Mouse (Mus musculus) neural tube, embryonic 10.5 days (tissue): ENCODE data around the gene Krt10.

Experiments
- DNase-seq: peaks from one replicate; pipeline ENCODE4 v3.0.0-alpha.2; 2017; ENCODE audit warnings: low spot score; ENCODE audit errors: extremely low spot score

The Krt10 gene

DNA sequence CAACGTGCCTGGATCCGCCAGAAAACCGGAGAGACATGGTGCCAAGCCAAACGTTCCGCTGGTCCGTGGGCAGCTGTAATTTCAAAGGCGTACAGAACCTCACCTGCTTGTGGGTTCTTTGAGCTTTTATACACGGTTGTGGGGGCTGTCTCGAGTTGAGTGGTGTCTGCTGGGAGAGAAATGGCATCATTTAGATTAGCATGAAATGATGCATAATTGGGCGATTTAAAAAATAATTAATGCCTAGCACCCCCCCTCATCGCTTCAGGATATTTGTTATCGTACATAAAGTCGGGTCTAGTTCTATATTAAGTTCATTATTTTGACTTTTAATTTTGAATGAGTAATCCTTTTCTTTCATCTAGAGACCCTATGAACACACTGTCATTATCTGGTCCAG lies 14.4 kb downstream of the Krt10 start, which contains the start of gene Krt28:
TSS of gene Krt28 (minus strand) at position 101 of the 400 bp plus-strand sequence.
- DNase-seq = no peak

- no peak for DNase-seq
These were observed 19.2 kb downstream of the Krt10 start for GRCm38 (mm10) chr11:99369853-99370451.

DNA sequence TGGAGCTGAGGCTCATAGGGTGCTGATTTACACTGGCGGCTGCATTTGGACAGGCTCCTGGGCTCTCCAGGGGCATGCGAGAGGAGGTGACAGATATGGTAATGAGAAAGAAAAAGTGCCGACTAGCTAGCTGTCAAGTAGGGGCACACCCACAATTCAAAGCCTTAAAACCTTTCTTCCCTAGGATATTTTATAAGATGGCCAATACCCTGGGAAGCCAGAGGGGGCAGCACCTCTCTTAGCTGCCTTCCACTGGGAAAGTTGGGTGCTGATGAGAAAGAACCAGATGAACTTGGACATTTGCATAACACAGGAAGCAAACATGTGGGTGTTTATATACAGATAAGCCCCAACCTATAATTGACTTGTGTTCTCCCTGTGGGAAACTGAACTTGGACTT lies 19.9 kb downstream of the Krt10 start:
- peak; percentile 17 for DNase-seq

- no peak for DNase-seq
These were observed 22.4 kb downstream of the Krt10 start for GRCm38 (mm10) chr11:99366791-99367190.

GRCm38 (mm10) chr11:99364412-99364811 lies 24.8 kb downstream of the Krt10 start:
- peak; percentile 36 for DNase-seq

- DNase-seq = no peak
These were observed 27.7 kb downstream of the Krt10 start for GRCm38 (mm10) chr11:99361423-99361822.

DNA sequence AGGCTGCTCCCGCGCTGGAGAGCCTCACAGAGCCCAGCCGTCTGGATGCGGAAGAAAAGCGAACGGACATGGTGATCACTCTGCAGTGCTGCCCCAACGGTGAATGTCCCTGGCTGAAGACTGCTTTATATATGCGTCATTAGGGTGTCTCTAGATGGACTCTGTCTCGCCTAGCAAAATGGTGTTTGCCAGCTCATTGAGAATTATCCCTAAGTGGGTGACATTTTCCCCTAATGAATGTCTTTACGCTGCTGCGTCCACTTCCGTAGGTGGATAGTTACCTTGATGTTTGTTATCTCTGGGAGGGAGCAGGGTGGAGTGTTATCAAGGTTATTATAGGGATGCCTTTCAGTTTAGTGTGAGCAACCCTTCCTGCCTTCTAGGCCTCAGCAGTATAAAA lies 38.2 kb downstream of the Krt10 start, which contains the start of gene Krt27:
TSS of gene Krt27 (minus strand) at position 101 of the 400 bp plus-strand sequence.
- no peak for DNase-seq

DNA sequence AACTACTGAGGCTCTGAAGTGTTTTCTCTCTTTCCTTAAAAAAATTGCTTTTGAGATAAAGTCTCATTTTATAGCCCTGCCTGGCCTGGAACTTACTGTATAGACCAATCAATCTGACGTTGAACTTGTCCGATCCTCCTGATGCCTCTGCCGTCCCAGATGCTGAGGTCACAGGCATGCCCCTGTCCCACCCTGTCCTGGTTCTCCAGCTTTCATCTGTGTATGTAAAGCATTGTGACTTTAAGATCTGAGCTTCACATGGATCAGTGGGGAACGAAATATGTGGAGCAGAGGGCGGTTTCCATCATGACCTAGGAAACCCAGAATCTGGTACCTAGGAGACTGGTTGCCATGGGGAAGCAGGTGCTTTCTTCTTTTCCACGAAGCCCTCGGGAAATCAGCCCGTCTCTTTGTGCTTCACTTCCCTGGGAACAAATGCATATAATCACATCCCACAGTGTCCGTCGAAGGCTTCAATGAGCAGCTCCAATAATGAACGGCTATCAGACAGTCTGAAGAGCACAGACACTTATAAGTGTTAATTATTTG lies 49.8 kb downstream of the Krt10 start:
- DNase-seq = peak; percentile 15

DNA sequence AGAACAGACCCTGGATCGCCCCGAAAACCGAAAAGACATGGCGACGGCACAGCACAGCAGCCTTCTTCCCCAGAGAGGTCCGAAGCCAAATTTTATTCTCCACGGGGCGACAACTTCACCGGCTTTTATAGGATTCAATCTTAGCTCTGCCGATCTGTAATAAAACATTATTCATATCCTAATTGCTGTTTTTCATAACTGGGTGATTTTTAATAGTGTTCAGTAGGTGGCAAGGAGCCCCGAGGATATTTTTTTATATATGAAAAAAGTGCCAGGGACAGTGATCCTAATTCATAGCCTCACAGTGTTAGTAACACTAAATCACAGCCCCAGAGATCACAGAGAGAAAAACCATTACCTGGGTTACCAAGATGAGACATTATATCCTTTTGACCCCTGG lies 51.3 kb downstream of the Krt10 start, which contains the start of gene Krt26:
TSS of gene Krt26 (minus strand) at position 101 of the 400 bp plus-strand sequence.
- no peak for DNase-seq
